Mouse (Mus musculus) lung, embryonic 14.5 days (tissue): ENCODE measurements around the gene Nr1h2. TPM values are rescaled to one million over a fixed set of nuclear protein-coding genes. Genes with fewer than 3 reads are reported as not detected.
A peak's percentile ranks its signal among the peaks of the same experiment; 100 is the strongest.

Source experiments
- ATAC-seq: fragments of 200-750 bp; cut with Nextera tagmentation; 2 replicates; pipeline ENCODE4 v1.8.0; 2017; ENCODE audit warnings: mild to moderate bottlenecking, moderate TSS enrichment, moderate library complexity; ENCODE audit not compliant: insufficient read depth
- DNase-seq: peaks from one replicate; pipeline ENCODE4 v3.0.0-alpha.2; 2015
- H3K27ac ChIP-seq: fragments of 300-500 bp; sonication (generic); 2 replicates; pipeline ENCODE4 v1.5.1; 2014; ENCODE audit warnings: low read depth, mild to moderate bottlenecking, moderate library complexity
- H3K27me3 ChIP-seq: fragments of 300-500 bp; sonication (generic); 2 replicates; pipeline ENCODE4 v1.6.1; 2014; ENCODE audit warnings: low read length, control low read depth; ENCODE audit not compliant: insufficient read depth
- H3K36me3 ChIP-seq: fragments of 300-500 bp; sonication (generic); 2 replicates; pipeline ENCODE4 v1.6.1; 2014; ENCODE audit warnings: control low read depth; ENCODE audit not compliant: insufficient read depth
- H3K4me1 ChIP-seq: fragments of 300-500 bp; sonication (generic); 2 replicates; pipeline ENCODE4 v1.6.1; 2014; ENCODE audit warnings: antibody characterized with exemption, control low read depth; ENCODE audit not compliant: insufficient read depth
- H3K4me2 ChIP-seq: fragments of 300-500 bp; sonication (generic); 2 replicates; pipeline ENCODE4 v1.6.1; 2014; ENCODE audit warnings: mild to moderate bottlenecking
- H3K4me3 ChIP-seq: fragments of 300-500 bp; sonication (generic); 2 replicates; pipeline ENCODE4 v1.5.1; 2014; ENCODE audit warnings: low read depth, low read length
- H3K9ac ChIP-seq: fragments of 300-500 bp; sonication (generic); 2 replicates; pipeline ENCODE4 v1.6.1; 2014
- H3K9me3 ChIP-seq: fragments of 300-500 bp; sonication (generic); 2 replicates; pipeline ENCODE4 v1.6.1; 2016; ENCODE audit warnings: low read depth, low read length, control low read depth
- CTCF ChIP-seq: IDR thresholded peaks from 2 replicates; pipeline ENCODE4 v1.5.1; 2016; ENCODE audit warnings: antibody characterized with exemption, low read depth
- WGBS: fragments of 180-500 bp; shearing (Covaris S2); extraction: QIAGEN DNeasy Blood & Tissue Kit; methylation state at CpG from one replicate; pipeline ENCODE4 v1.1.7; 2014; 5-methylcytosine and 5-hydroxymethylcytosine counted together
- polyA plus RNA-seq: library from polyadenylated mRNA; unstranded; fragments of >200 nt; fragmentation: Nextera tagmentation; extraction: Ambion mirVana; gene quantifications from 2 replicates; pipeline ENCODE4 v1.2.1, GENCODE M21; 2014

The Nr1h2 gene
- polyA plus RNA-seq, 1 experiment from 2014 or later = 66.0 TPM

GRCm38 (mm10) chr7:44596996-44597538, 43.3 kb upstream of the Nr1h2 start:
- TF ChIP-seq CTCF = no peak
- Histone ChIP-seq H3K9me3 (no peaks in the 10 kb centered on the region), H3K27ac (no peak overlapping the region), H3K4me3 (no peak overlapping the region), H3K4me2 (no peak overlapping the region), H3K36me3 (no peaks in the 10 kb centered on the region), H3K9ac (no peak overlapping the region), H3K4me1 (no peaks in the 10 kb centered on the region), H3K27me3 (peaks cover 38% of the 10 kb centered on the region)
- 41% methylated on average over 5 of the region's 5 CpGs for WGBS
- ATAC-seq (no peak), DNase-seq (no peak)

DNA sequence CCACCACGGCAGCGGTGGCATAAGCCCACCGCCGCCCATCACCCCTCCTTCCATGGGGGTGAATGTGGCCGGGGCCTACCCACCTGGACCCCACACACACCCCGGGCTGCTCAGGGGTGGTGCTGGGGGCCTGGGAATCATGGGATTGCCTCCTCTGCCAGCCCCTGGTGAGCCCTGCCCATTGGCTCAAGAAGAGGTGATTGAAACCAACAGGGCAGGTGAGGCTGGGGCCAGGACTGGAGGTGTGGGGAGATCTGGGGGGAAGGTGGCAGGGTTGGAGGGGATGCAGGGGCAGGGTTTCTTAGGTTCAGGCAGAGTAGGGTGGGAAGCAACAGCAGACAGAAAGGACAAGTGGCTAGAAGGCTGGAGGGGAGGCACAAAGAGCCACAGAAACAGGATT, 42.3 kb upstream of the Nr1h2 start:
- H3K27ac ChIP-seq = no peak overlapping the region
- H3K9me3 ChIP-seq = no peaks in the 10 kb centered on the region
- no peaks in the 10 kb centered on the region for H3K36me3 ChIP-seq
- no peak overlapping the region for H3K4me3 ChIP-seq
- H3K4me2 ChIP-seq = no peak overlapping the region
- no peak overlapping the region for H3K9ac ChIP-seq
- no peak for TF ChIP-seq CTCF
- H3K27me3 ChIP-seq = peaks cover 38% of the 10 kb centered on the region
- ATAC-seq (no peak), DNase-seq (no peak)
- no peaks in the 10 kb centered on the region for H3K4me1 ChIP-seq
- WGBS = 83% methylated on average over 6 of the region's 6 CpGs

- Histone ChIP-seq H3K27ac (no peak overlapping the region), H3K36me3 (no peaks in the 10 kb centered on the region), H3K4me2 (no peak overlapping the region), H3K9ac (no peak overlapping the region), H3K9me3 (no peaks in the 10 kb centered on the region), H3K4me1 (no peaks in the 10 kb centered on the region), H3K4me3 (no peak overlapping the region), H3K27me3 (peaks cover 41% of the 10 kb centered on the region)
- no peak for ATAC-seq
- DNase-seq = no peak
- no peak for TF ChIP-seq CTCF
- WGBS = 89% methylated on average over 20 of the region's 20 CpGs
These were observed 41.4 kb upstream of the Nr1h2 start for GRCm38 (mm10) chr7:44595131-44595561.

DNA sequence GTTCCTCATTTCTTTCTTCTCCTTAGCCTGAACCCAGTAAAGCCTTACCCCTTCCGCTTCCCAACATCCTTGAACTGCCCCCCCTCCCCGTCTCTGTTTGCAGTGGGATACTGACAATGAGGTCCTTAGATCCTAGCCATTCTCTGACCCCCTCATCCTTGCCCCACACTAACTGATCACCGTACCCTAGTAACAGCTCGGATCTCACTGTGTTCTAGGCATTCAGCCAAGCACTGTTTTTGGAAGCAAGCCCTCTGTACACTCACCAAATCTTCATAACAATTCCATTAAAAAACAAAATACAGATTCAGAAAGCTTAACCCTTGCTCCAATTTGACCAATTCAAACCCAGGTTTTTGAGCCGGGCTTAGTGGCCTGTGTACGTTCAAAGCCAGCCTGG, 40.5 kb upstream of the Nr1h2 start:
- no peak for TF ChIP-seq CTCF
- DNase-seq (peak; percentile 35), ATAC-seq (no peak)
- no peak overlapping the region for H3K27ac ChIP-seq
- peaks cover 43% of the 10 kb centered on the region for H3K27me3 ChIP-seq
- no peaks in the 10 kb centered on the region for H3K4me1 ChIP-seq
- H3K4me2 ChIP-seq = no peak overlapping the region; the same call in 1 of the 2 replicates
- H3K9ac ChIP-seq = no peak overlapping the region
- H3K36me3 ChIP-seq = no peaks in the 10 kb centered on the region
- H3K4me3 ChIP-seq = no peak overlapping the region
- H3K9me3 ChIP-seq = no peaks in the 10 kb centered on the region
- WGBS = 57% methylated on average over 6 of the region's 6 CpGs

- H3K4me3 ChIP-seq = no peak overlapping the region
- H3K27me3 ChIP-seq = peaks cover 48% of the 10 kb centered on the region
- no peaks in the 10 kb centered on the region for H3K9me3 ChIP-seq
- ATAC-seq (peak; percentile 35; the same call in 1 of the 2 replicates), DNase-seq (peak; percentile 92)
- no peak overlapping the region for H3K27ac ChIP-seq
- no peaks in the 10 kb centered on the region for H3K36me3 ChIP-seq
- H3K4me1 ChIP-seq = no peaks in the 10 kb centered on the region
- 0% methylated on average over 22 of the region's 22 CpGs for WGBS
- H3K9ac ChIP-seq = no peak overlapping the region
- TF ChIP-seq CTCF = peak; percentile 21; the same call in 1 of the 2 replicates
- H3K4me2 ChIP-seq = peak overlapping the region; percentile 25; the same call in 1 of the 2 replicates
These were observed 40.0 kb upstream of the Nr1h2 start for GRCm38 (mm10) chr7:44593775-44594174.

GRCm38 (mm10) chr7:44593051-44593450, 39.3 kb upstream of the Nr1h2 start:
- no peaks in the 10 kb centered on the region for H3K36me3 ChIP-seq
- under 1% methylated on average over 15 of the region's 15 CpGs for WGBS
- ATAC-seq = no peak
- peak overlapping the region; percentile 26; the same call in 1 of the 2 replicates for H3K4me2 ChIP-seq
- TF ChIP-seq CTCF = no peak
- DNase-seq = no peak
- H3K9ac ChIP-seq = no peak overlapping the region
- H3K4me3 ChIP-seq = no peak overlapping the region
- no peak overlapping the region for H3K27ac ChIP-seq
- H3K9me3 ChIP-seq = no peaks in the 10 kb centered on the region
- H3K4me1 ChIP-seq = no peaks in the 10 kb centered on the region
- peaks cover 55% of the 10 kb centered on the region for H3K27me3 ChIP-seq

GRCm38 (mm10) chr7:44591348-44592116, 37.8 kb upstream of the Nr1h2 start:
- Histone ChIP-seq H3K27ac (no peak overlapping the region), H3K36me3 (no peaks in the 10 kb centered on the region), H3K27me3 (peaks cover 70% of the 10 kb centered on the region), H3K4me3 (peak overlapping the region; percentile 50), H3K4me2 (peak overlapping the region; percentile 99), H3K4me1 (no peaks in the 10 kb centered on the region), H3K9ac (peak overlapping the region; percentile 29; the same call in 1 of the 2 replicates), H3K9me3 (no peaks in the 10 kb centered on the region)
- under 1% methylated on average over 60 of the region's 60 CpGs for WGBS
- no peak for TF ChIP-seq CTCF
- DNase-seq (no peak), ATAC-seq (no peak)
